Mouse (Mus musculus): ENCODE measurements around the gene Slc35g3. TPM values are rescaled to one million over a fixed set of nuclear protein-coding genes. Genes with fewer than 3 reads are reported as not detected.

Slc35g3 gene
- total RNA-seq (2014; fragmentation: Nextera tagmentation) (1.1 TPM in 1 of 2 replicates, not detected in the other), total RNA-seq (2017) (0.27 TPM in 1 of 2 replicates, not detected in the other), polyA plus RNA-seq (2012) (0.18 TPM in 2 replicates)

GRCm38 (mm10) chr11:69761868-69762267 lies at the start of gene Slc35g3:
Gene Slc35g3 (minus strand): TSS chr11:69761968.
- Histone ChIP-seq H3K4me1 (ENCODE audit: insufficient read depth, low read depth, low read length) (peaks cover 47% of the 10 kb centered on the region), H3K9me3 (replicated peaks) (no peaks in the 10 kb centered on the region), H3K36me3 (replicated peaks) (no peaks in the 10 kb centered on the region), H3K4me3 (ENCODE audit: low read depth, low read length) (no peak within 1 kb of the TSS), H3K27me3 (ENCODE audit: insufficient read depth, low read length) (no peaks in the 10 kb centered on the region)
- TF ChIP-seq CTCF (IDR thresholded peaks at IDR 0.05; ENCODE audit: low read depth, low read length), result no peak
- no peak for TF ChIP-seq POLR2AphosphoS5 (IDR thresholded peaks at IDR 0.05; ENCODE audit: insufficient replicate concordance, low read depth, low read length)
- ATAC-seq (ENCODE audit: extremely low read depth, insufficient number of reproducible peaks, low FRiP score, poor library complexity, severe bottlenecking) (no peak), DNase-seq (ENCODE audit: low spot score) (no peak)

GRCm38 (mm10) chr11:69810280-69810679 lies 48.5 kb upstream of the Slc35g3 start:
- ATAC-seq (ENCODE audit: extremely low read depth, insufficient number of reproducible peaks, low FRiP score, poor library complexity, severe bottlenecking), result no peak
- Histone ChIP-seq H3K9me3 (replicated peaks) (no peaks in the 10 kb centered on the region), H3K27me3 (ENCODE audit: insufficient read depth, low read length) (peaks cover 53% of the 10 kb centered on the region), H3K4me3 (ENCODE audit: low read depth, low read length) (no peak overlapping the region), H3K36me3 (replicated peaks) (no peaks in the 10 kb centered on the region), H3K4me1 (ENCODE audit: insufficient read depth, low read depth, low read length) (no peaks in the 10 kb centered on the region; the same call in 1 of the 2 replicates)
- TF ChIP-seq TAL1 (conservative IDR thresholded peaks at IDR 0.05; ENCODE audit: low read depth, low read length) (no peak), POLR2AphosphoS5 (IDR thresholded peaks at IDR 0.05; ENCODE audit: insufficient replicate concordance, low read depth, low read length) (no peak), CTCF (IDR thresholded peaks at IDR 0.05; ENCODE audit: low read depth, low read length) (no peak), GATA2 (IDR thresholded peaks at IDR 0.05; ENCODE audit: borderline replicate concordance, low read depth, low read length) (no peak), GATA1 (IDR thresholded peaks at IDR 0.05; ENCODE audit: borderline replicate concordance, low read length) (no peak)
- DNase-seq (ENCODE audit: low spot score), result no peak

- H3K36me3 ChIP-seq (replicated peaks), result no peaks in the 10 kb centered on the region
- DNase-seq (ENCODE audit: low spot score), result no peak
- H3K4me1 ChIP-seq (ENCODE audit: insufficient read depth, low read depth, low read length), result peaks cover 16% of the 10 kb centered on the region
- ATAC-seq (ENCODE audit: extremely low read depth, insufficient number of reproducible peaks, low FRiP score, poor library complexity, severe bottlenecking), result no peak
- peaks cover 60% of the 10 kb centered on the region for H3K27me3 ChIP-seq (ENCODE audit: insufficient read depth, low read length)
- H3K9me3 ChIP-seq (replicated peaks), result no peaks in the 10 kb centered on the region
- no peak overlapping the region for H3K4me3 ChIP-seq (ENCODE audit: low read depth, low read length)
- TF ChIP-seq GATA1 (IDR thresholded peaks at IDR 0.05; ENCODE audit: borderline replicate concordance, low read length), result no peak
- no peak for TF ChIP-seq POLR2AphosphoS5 (IDR thresholded peaks at IDR 0.05; ENCODE audit: insufficient replicate concordance, low read depth, low read length)
- TF ChIP-seq GATA2 (IDR thresholded peaks at IDR 0.05; ENCODE audit: borderline replicate concordance, low read depth, low read length), result no peak
- no peak for TF ChIP-seq TAL1 (conservative IDR thresholded peaks at IDR 0.05; ENCODE audit: low read depth, low read length)
- no peak for TF ChIP-seq CTCF (IDR thresholded peaks at IDR 0.05; ENCODE audit: low read depth, low read length)
These were observed 45.9 kb upstream of the Slc35g3 start for GRCm38 (mm10) chr11:69807641-69808040.

- no peak for TF ChIP-seq CTCF (IDR thresholded peaks at IDR 0.05; ENCODE audit: low read depth, low read length)
- no peaks in the 10 kb centered on the region for H3K9me3 ChIP-seq (replicated peaks)
- peaks cover 28% of the 10 kb centered on the region for H3K4me1 ChIP-seq (ENCODE audit: insufficient read depth, low read depth, low read length)
- peaks cover 68% of the 10 kb centered on the region for H3K27me3 ChIP-seq (ENCODE audit: insufficient read depth, low read length)
- H3K36me3 ChIP-seq (replicated peaks), result no peaks in the 10 kb centered on the region
- H3K4me3 ChIP-seq (ENCODE audit: low read depth, low read length), result no peak overlapping the region
- DNase-seq (ENCODE audit: low spot score) (no peak), ATAC-seq (ENCODE audit: extremely low read depth, insufficient number of reproducible peaks, low FRiP score, poor library complexity, severe bottlenecking) (no peak)
These were observed 44.6 kb upstream of the Slc35g3 start for GRCm38 (mm10) chr11:69806378-69806777.

GRCm38 (mm10) chr11:69804972-69805909 lies 43.5 kb upstream of the Slc35g3 start, which contains the start of gene Tmem102:
Gene Tmem102 (minus strand): TSS chr11:69805624.
- Histone ChIP-seq H3K27me3 (ENCODE audit: insufficient read depth, low read length) (peaks cover 69% of the 10 kb centered on the region), H3K36me3 (replicated peaks) (no peaks in the 10 kb centered on the region), H3K4me1 (ENCODE audit: insufficient read depth, low read depth, low read length) (peaks cover 40% of the 10 kb centered on the region), H3K9me3 (replicated peaks) (no peaks in the 10 kb centered on the region), H3K4me3 (ENCODE audit: low read depth, low read length) (no peak within 1 kb of the TSS)
- no peak for ATAC-seq (ENCODE audit: extremely low read depth, insufficient number of reproducible peaks, low FRiP score, poor library complexity, severe bottlenecking)
- no peak for DNase-seq (ENCODE audit: low spot score)
- no peak for TF ChIP-seq CTCF (IDR thresholded peaks at IDR 0.05; ENCODE audit: low read depth, low read length)
- no peak for TF ChIP-seq GATA2 (IDR thresholded peaks at IDR 0.05; ENCODE audit: borderline replicate concordance, low read depth, low read length)
- no peak for TF ChIP-seq POLR2AphosphoS5 (IDR thresholded peaks at IDR 0.05; ENCODE audit: insufficient replicate concordance, low read depth, low read length)
- no peak for TF ChIP-seq GATA1 (IDR thresholded peaks at IDR 0.05; ENCODE audit: borderline replicate concordance, low read length)
- no peak for TF ChIP-seq TAL1 (conservative IDR thresholded peaks at IDR 0.05; ENCODE audit: low read depth, low read length)

GRCm38 (mm10) chr11:69804652-69804940 lies 42.8 kb upstream of the Slc35g3 start:
- DNase-seq (ENCODE audit: low spot score) (no peak), ATAC-seq (ENCODE audit: extremely low read depth, insufficient number of reproducible peaks, low FRiP score, poor library complexity, severe bottlenecking) (no peak)
- Histone ChIP-seq H3K9me3 (replicated peaks) (no peaks in the 10 kb centered on the region), H3K4me1 (ENCODE audit: insufficient read depth, low read depth, low read length) (peaks cover 46% of the 10 kb centered on the region), H3K4me3 (ENCODE audit: low read depth, low read length) (no peak overlapping the region), H3K36me3 (replicated peaks) (no peaks in the 10 kb centered on the region), H3K27me3 (ENCODE audit: insufficient read depth, low read length) (peaks cover 72% of the 10 kb centered on the region)
- TF ChIP-seq TAL1 (conservative IDR thresholded peaks at IDR 0.05; ENCODE audit: low read depth, low read length), result no peak
- TF ChIP-seq GATA1 (IDR thresholded peaks at IDR 0.05; ENCODE audit: borderline replicate concordance, low read length), result no peak
- TF ChIP-seq GATA2 (IDR thresholded peaks at IDR 0.05; ENCODE audit: borderline replicate concordance, low read depth, low read length), result no peak
- no peak for TF ChIP-seq POLR2AphosphoS5 (IDR thresholded peaks at IDR 0.05; ENCODE audit: insufficient replicate concordance, low read depth, low read length)
- no peak for TF ChIP-seq CTCF (IDR thresholded peaks at IDR 0.05; ENCODE audit: low read depth, low read length)

All from G1E (cell line).